Mouse (Mus musculus) gastrocnemius, adult 18-20 months (tissue): Measurements from ENCODE around the gene Fam120c. TPM values are rescaled to one million over a fixed set of nuclear protein-coding genes. Genes with fewer than 3 reads are reported as not detected.

Experiments
- DNase-seq: peaks from one replicate; pipeline ENCODE4 v3.0.0; 2021; ENCODE audit warnings: low spot score
- total RNA-seq, 2 experiments: library from RNA; stranded (reverse); gene quantifications; 2 replicates each; pipeline ENCODE4 v1.2.3; 2021

Gene Fam120c
- total RNA-seq, 2 experiments from 2014 or later = 10.7 to 11.5 TPM

- peak; percentile 94 for DNase-seq
These were observed 176.7 kb downstream of the Fam120c start, which contains the start of gene Phf8 for GRCm38 (mm10) chrX:151520458-151521322. Phf8 (plus strand) TSS chrX:151520672.

Other genes with a start within 250 kb of the Fam120c start
- gene Tsr2, start 247.6 kb upstream of the Fam120c start, total RNA-seq = 1 to 10 TPM; 7.7 to 8.6 TPM
- gene Wnk3, start 146.1 kb upstream of the Fam120c start, total RNA-seq = 1 to 10 TPM; 2.6 to 2.8 TPM
- gene Phf8, start 176.5 kb downstream of the Fam120c start, total RNA-seq = 1 to 10 TPM; 8.8 to 9.3 TPM